Mouse (Mus musculus): ENCODE data around the gene S100g. TPM values are rescaled to one million over a fixed set of nuclear protein-coding genes. Genes with fewer than 3 reads are reported as not detected.

Gene S100g
- not detected in 2 replicates for polyA plus RNA-seq (2011; ENCODE audit: insufficient read length, low read depth, missing spikeins)

- Histone ChIP-seq H3K27ac (ENCODE audit: insufficient read depth, low read length) (no peak within 1 kb of the TSS), H3K4me1 (ENCODE audit: control insufficient read depth, insufficient read depth, low read length) (no peaks in the 10 kb centered on the region), H3K4me3 (ENCODE audit: insufficient read depth, low read length) (no peak within 1 kb of the TSS)
- TF ChIP-seq POLR2A (IDR thresholded peaks at IDR 0.05; ENCODE audit: low read depth, low read length) (no peak), CTCF (IDR thresholded peaks at IDR 0.05; ENCODE audit: borderline replicate concordance, insufficient read depth, low read length) (no peak)
Measured at GRCm38 (mm10) chrX:162964383-162964782, at the start of gene S100g. TSS of gene S100g (minus strand) at chrX:162964599.

DNA sequence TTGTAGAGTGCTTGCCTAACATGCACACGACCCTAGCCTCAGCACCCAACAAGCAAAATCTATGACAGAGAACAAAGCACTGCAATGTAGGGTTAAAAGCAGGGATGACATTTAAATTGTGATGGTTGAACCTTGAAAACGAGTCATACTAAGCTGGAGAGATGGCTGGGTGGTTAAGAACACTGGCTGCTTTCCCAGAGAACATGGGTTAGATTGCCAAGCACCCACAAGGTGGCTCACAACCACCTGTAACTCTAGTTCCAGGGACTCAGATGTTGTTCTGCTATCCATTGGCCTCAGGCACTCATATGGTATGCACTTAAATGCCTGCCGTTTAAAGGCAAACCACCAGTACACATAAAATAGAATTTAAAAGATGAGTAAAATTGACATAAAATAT, 27.7 kb upstream of the S100g start:
- Histone ChIP-seq H3K4me3 (ENCODE audit: insufficient read depth, low read length) (no peak overlapping the region), H3K4me1 (ENCODE audit: control insufficient read depth, insufficient read depth, low read length) (peaks cover 7% of the 10 kb centered on the region; the same call in 1 of the 2 replicates), H3K27ac (ENCODE audit: insufficient read depth, low read length) (peak overlapping the region; percentile 95)
- no peak for TF ChIP-seq POLR2A (IDR thresholded peaks at IDR 0.05; ENCODE audit: low read depth, low read length)
- no peak for TF ChIP-seq CTCF (IDR thresholded peaks at IDR 0.05; ENCODE audit: borderline replicate concordance, insufficient read depth, low read length)

DNA sequence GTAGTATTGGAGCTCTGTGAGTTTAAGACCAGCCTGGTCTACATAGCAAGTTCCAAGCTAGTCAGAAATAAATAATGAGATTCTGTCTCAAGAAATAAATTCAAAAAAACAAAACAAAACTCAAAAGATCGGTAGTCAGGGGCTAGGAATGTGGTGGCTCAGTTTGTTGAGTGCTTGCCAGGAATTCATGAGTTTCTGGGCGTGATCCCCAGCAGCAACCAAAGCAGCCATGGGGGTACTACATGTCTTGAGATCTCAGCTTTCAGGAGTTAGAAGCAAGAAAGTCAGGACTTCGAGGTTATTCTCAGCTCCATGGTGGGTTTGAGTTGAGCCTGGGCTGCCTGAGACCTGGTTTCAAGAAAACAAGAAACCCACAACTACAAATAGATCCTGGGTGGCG, 27.0 kb upstream of the S100g start:
- Histone ChIP-seq H3K4me1 (ENCODE audit: control insufficient read depth, insufficient read depth, low read length) (peaks cover 7% of the 10 kb centered on the region; the same call in 1 of the 2 replicates), H3K27ac (ENCODE audit: insufficient read depth, low read length) (peak overlapping the region; percentile 95), H3K4me3 (ENCODE audit: insufficient read depth, low read length) (no peak overlapping the region)
- TF ChIP-seq CTCF (IDR thresholded peaks at IDR 0.05; ENCODE audit: borderline replicate concordance, insufficient read depth, low read length): no peak
- no peak for TF ChIP-seq POLR2A (IDR thresholded peaks at IDR 0.05; ENCODE audit: low read depth, low read length)

- H3K4me1 ChIP-seq (ENCODE audit: control insufficient read depth, insufficient read depth, low read length): peaks cover 7% of the 10 kb centered on the region; the same call in 1 of the 2 replicates
- H3K27ac ChIP-seq (ENCODE audit: insufficient read depth, low read length): no peak overlapping the region
- TF ChIP-seq CTCF (IDR thresholded peaks at IDR 0.05; ENCODE audit: borderline replicate concordance, insufficient read depth, low read length) (no peak), POLR2A (IDR thresholded peaks at IDR 0.05; ENCODE audit: low read depth, low read length) (no peak)
- no peak overlapping the region for H3K4me3 ChIP-seq (ENCODE audit: insufficient read depth, low read length)
Measured at GRCm38 (mm10) chrX:162986876-162987495, 22.6 kb upstream of the S100g start.

- TF ChIP-seq CTCF (IDR thresholded peaks at IDR 0.05; ENCODE audit: borderline replicate concordance, insufficient read depth, low read length): no peak
- no peak for TF ChIP-seq POLR2A (IDR thresholded peaks at IDR 0.05; ENCODE audit: low read depth, low read length)
- Histone ChIP-seq H3K27ac (ENCODE audit: insufficient read depth, low read length) (no peak overlapping the region), H3K4me3 (ENCODE audit: insufficient read depth, low read length) (no peak overlapping the region), H3K4me1 (ENCODE audit: control insufficient read depth, insufficient read depth, low read length) (no peaks in the 10 kb centered on the region)
Measured at GRCm38 (mm10) chrX:162976194-162976593, 11.8 kb upstream of the S100g start.

- no peak overlapping the region for H3K4me3 ChIP-seq (ENCODE audit: insufficient read depth, low read length)
- H3K27ac ChIP-seq (ENCODE audit: insufficient read depth, low read length): no peak overlapping the region
- TF ChIP-seq CTCF (IDR thresholded peaks at IDR 0.05; ENCODE audit: borderline replicate concordance, insufficient read depth, low read length) (no peak), POLR2A (IDR thresholded peaks at IDR 0.05; ENCODE audit: low read depth, low read length) (no peak)
- H3K4me1 ChIP-seq (ENCODE audit: control insufficient read depth, insufficient read depth, low read length): no peaks in the 10 kb centered on the region
Measured at GRCm38 (mm10) chrX:162967456-162967855, 3.1 kb upstream of the S100g start.

GRCm38 (mm10) chrX:162963840-162964239, 559 bp downstream of the S100g start:
- Histone ChIP-seq H3K4me1 (ENCODE audit: control insufficient read depth, insufficient read depth, low read length) (no peaks in the 10 kb centered on the region), H3K4me3 (ENCODE audit: insufficient read depth, low read length) (no peak overlapping the region), H3K27ac (ENCODE audit: insufficient read depth, low read length) (no peak overlapping the region)
- TF ChIP-seq POLR2A (IDR thresholded peaks at IDR 0.05; ENCODE audit: low read depth, low read length) (no peak), CTCF (IDR thresholded peaks at IDR 0.05; ENCODE audit: borderline replicate concordance, insufficient read depth, low read length) (no peak)

DNA sequence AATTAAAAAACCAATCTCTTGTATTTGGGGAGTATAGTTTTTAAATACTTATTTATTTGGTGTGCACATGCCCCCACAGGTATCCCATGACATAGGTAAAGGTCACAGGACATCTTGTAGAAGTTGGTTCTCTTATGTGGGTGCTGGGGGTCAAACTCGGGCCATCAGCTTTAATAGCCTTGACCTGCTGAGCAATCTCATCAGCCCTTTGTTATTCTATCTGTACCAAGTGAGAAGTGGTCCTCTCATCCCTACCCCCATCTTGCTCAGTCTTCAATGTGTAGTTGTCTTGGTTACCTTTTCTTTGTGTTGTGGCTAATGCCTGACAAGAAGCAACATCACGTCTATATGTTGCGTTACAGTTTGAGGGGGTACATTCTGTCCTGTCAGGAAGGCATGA, 6.5 kb downstream of the S100g start:
- H3K4me3 ChIP-seq (ENCODE audit: insufficient read depth, low read length): no peak overlapping the region
- H3K27ac ChIP-seq (ENCODE audit: insufficient read depth, low read length): no peak overlapping the region
- TF ChIP-seq CTCF (IDR thresholded peaks at IDR 0.05; ENCODE audit: borderline replicate concordance, insufficient read depth, low read length) (no peak), POLR2A (IDR thresholded peaks at IDR 0.05; ENCODE audit: low read depth, low read length) (no peak)
- no peaks in the 10 kb centered on the region for H3K4me1 ChIP-seq (ENCODE audit: control insufficient read depth, insufficient read depth, low read length)

DNA sequence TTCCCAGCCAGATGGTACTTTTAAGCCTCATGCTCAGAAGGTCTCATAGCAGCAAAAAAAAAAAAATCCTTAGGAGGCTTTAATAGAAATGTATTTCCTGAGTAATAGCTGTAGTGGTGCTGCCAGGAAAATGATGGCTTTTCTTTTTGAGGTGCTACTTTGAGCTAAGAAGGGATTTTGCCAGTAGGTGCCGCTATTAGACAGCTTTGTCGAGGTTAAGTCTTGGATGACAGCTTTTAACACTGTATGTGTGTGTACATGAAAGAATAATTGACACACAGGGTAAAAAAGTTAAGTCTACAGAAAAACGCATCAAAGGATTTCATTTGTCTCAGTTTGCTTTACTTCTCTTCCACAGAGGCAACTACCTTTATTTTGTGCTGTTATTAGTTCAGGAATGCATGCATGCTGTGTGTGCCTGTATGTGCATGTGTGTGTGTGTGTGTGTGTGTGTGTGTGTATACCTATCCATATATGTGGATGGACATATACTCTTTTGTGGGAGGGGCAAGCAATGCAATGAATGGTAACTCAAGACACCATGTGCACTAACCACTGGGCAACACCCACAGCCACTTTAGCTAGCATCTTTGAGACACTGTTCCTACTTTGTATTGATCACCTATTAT, 14.5 kb downstream of the S100g start:
- H3K4me1 ChIP-seq (ENCODE audit: control insufficient read depth, insufficient read depth, low read length): no peaks in the 10 kb centered on the region
- TF ChIP-seq POLR2A (IDR thresholded peaks at IDR 0.05; ENCODE audit: low read depth, low read length) (no peak), CTCF (IDR thresholded peaks at IDR 0.05; ENCODE audit: borderline replicate concordance, insufficient read depth, low read length) (no peak)
- no peak overlapping the region for H3K4me3 ChIP-seq (ENCODE audit: insufficient read depth, low read length)
- no peak overlapping the region for H3K27ac ChIP-seq (ENCODE audit: insufficient read depth, low read length)

- Histone ChIP-seq H3K4me3 (ENCODE audit: insufficient read depth, low read length) (no peak overlapping the region), H3K4me1 (ENCODE audit: control insufficient read depth, insufficient read depth, low read length) (no peaks in the 10 kb centered on the region), H3K27ac (ENCODE audit: insufficient read depth, low read length) (no peak overlapping the region)
- no peak for TF ChIP-seq CTCF (IDR thresholded peaks at IDR 0.05; ENCODE audit: borderline replicate concordance, insufficient read depth, low read length)
- no peak for TF ChIP-seq POLR2A (IDR thresholded peaks at IDR 0.05; ENCODE audit: low read depth, low read length)
Measured at GRCm38 (mm10) chrX:162942027-162942426, 22.4 kb downstream of the S100g start.

Data from embryonic fibroblast, embryonic 13.5 days (primary cell).